Mouse (Mus musculus) cerebral cortex, adult 2 months (tissue): Measurements from ENCODE around the gene Bcl11a.

Experiments used
- WGBS: fragments of 180-500 bp; shearing (Covaris S2); methylation state at CpG from one replicate; pipeline ENCODE4 v1.1.7; 2018; 5-methylcytosine and 5-hydroxymethylcytosine counted together

Bcl11a gene

GRCm38 (mm10) chr11:24099215-24099614 is 21.4 kb downstream of the Bcl11a start:
- WGBS: 44% methylated on average over 10 of the region's 10 CpGs

GRCm38 (mm10) chr11:24099886-24100293 is 22.0 kb downstream of the Bcl11a start:
- 22% methylated on average over 7 of the region's 7 CpGs for WGBS

GRCm38 (mm10) chr11:24100449-24101070 is 22.7 kb downstream of the Bcl11a start:
- 56% methylated on average over 4 of the region's 4 CpGs for WGBS

- WGBS: 77% methylated on average over 3 of the region's 3 CpGs
Observed at GRCm38 (mm10) chr11:24101625-24102024, 23.8 kb downstream of the Bcl11a start.

GRCm38 (mm10) chr11:24102372-24102771 is 24.5 kb downstream of the Bcl11a start:
- WGBS: 51% methylated on average over 2 of the region's 2 CpGs

- 67% methylated on average over 6 of the region's 6 CpGs for WGBS
Observed at GRCm38 (mm10) chr11:24103128-24103742, 25.4 kb downstream of the Bcl11a start.

- WGBS: 46% methylated on average over 5 of the region's 5 CpGs
Observed at GRCm38 (mm10) chr11:24107414-24107813, 29.6 kb downstream of the Bcl11a start.

- 47% methylated on average over 3 of the region's 3 CpGs for WGBS
Observed at GRCm38 (mm10) chr11:24108974-24109373, 31.1 kb downstream of the Bcl11a start.

GRCm38 (mm10) chr11:24109388-24109787 is 31.5 kb downstream of the Bcl11a start:
- 86% methylated on average over 3 of the region's 3 CpGs for WGBS

GRCm38 (mm10) chr11:24110113-24110512 is 32.3 kb downstream of the Bcl11a start:
- 50% methylated on average over 2 of the region's 2 CpGs for WGBS

GRCm38 (mm10) chr11:24111720-24112119 is 33.9 kb downstream of the Bcl11a start:
- 51% methylated on average over 6 of the region's 6 CpGs for WGBS

- 76% methylated on average over 12 of the region's 12 CpGs for WGBS
Observed at GRCm38 (mm10) chr11:24115017-24115752, 37.3 kb downstream of the Bcl11a start.

GRCm38 (mm10) chr11:24116041-24116440 is 38.2 kb downstream of the Bcl11a start:
- 93% methylated on average over 2 of the region's 2 CpGs for WGBS

GRCm38 (mm10) chr11:24116582-24117318 is 38.9 kb downstream of the Bcl11a start:
- 62% methylated on average over 7 of the region's 7 CpGs for WGBS

GRCm38 (mm10) chr11:24121136-24121535 is 43.3 kb downstream of the Bcl11a start:
- 60% methylated on average over 9 of the region's 9 CpGs for whole genome bisulfite sequencing

- 50% methylated on average over 7 of the region's 7 CpGs for WGBS
Observed at GRCm38 (mm10) chr11:24122899-24123298, 45.0 kb downstream of the Bcl11a start.

GRCm38 (mm10) chr11:24123991-24124390 is 46.1 kb downstream of the Bcl11a start:
- WGBS: 57% methylated on average over 2 of the region's 2 CpGs

- WGBS: 49% methylated on average over 6 of the region's 6 CpGs
Observed at GRCm38 (mm10) chr11:24125098-24125497, 47.2 kb downstream of the Bcl11a start.

GRCm38 (mm10) chr11:24128001-24128400 is 50.1 kb downstream of the Bcl11a start:
- 70% methylated on average over 2 of the region's 2 CpGs for WGBS

- WGBS: 67% methylated on average over 4 of the region's 4 CpGs
Observed at GRCm38 (mm10) chr11:24128880-24129279, 51.0 kb downstream of the Bcl11a start.

GRCm38 (mm10) chr11:24129358-24130185 is 51.7 kb downstream of the Bcl11a start:
- WGBS: 85% methylated on average over 5 of the region's 5 CpGs
